Comparison of ENCODE assay signal across 17 mouse cellular contexts in genomic region chr11:5470055-5470454, GRCm38 (mm10). TPM values are rescaled to one million over a fixed set of nuclear protein-coding genes. Genes with fewer than 3 reads are reported as not detected.
DNase-seq lines count a peak whose midpoint lies in the region; ATAC-seq lines count a peak whose summit lies in the region.
"Had no signal": no experiment of that assay in that cellular context is flagged by ENCODE, and none has a peak within 500 bp of the region (broad histone marks: within the 10 kb centered on the region; RNA-seq: fewer than 3 reads in every experiment).

No protein-coding gene starts in this region.

- H3K36me3 ChIP-seq in midbrain, embryonic 14.5 days (ENCODE audit: control insufficient read depth, insufficient read depth, low read length), result no peaks in the 10 kb centered on the region
- H3K36me3 ChIP-seq in midbrain, embryonic 15.5 days (replicated peaks), result no peaks in the 10 kb centered on the region
- H3K36me3 ChIP-seq: limb, embryonic 12.5 days; liver, embryonic 15.5 days had no signal

- H3K27ac ChIP-seq in midbrain, embryonic 14.5 days (replicated peaks; ENCODE audit: low read depth, low read length), result no peak overlapping the region
- H3K27ac ChIP-seq in midbrain, embryonic 15.5 days, result no peak overlapping the region
- H3K27ac ChIP-seq: forebrain, embryonic 13.5 days; limb, embryonic 12.5 days; liver, embryonic 15.5 days had no signal

- H3K4me1 ChIP-seq in midbrain, embryonic 14.5 days (ENCODE audit: control insufficient read depth, insufficient read depth, low read length), result no peaks in the 10 kb centered on the region
- no peaks in the 10 kb centered on the region for H3K4me1 ChIP-seq in midbrain, embryonic 15.5 days
- H3K4me1 ChIP-seq: forebrain, embryonic 13.5 days; limb, embryonic 12.5 days; liver, embryonic 15.5 days had no signal

- peak; percentile 33 for DNase-seq in left cerebral cortex, postnatal 4 days
- DNase-seq in left cerebral cortex, adult 8-10 months (ENCODE audit: low spot score in 2 of 2), result no peak
- peak; percentile 24 for DNase-seq in midbrain, embryonic 14.5 days
- DNase-seq in NIH3T3 (ENCODE audit: low read depth), result peak; percentile 23
- peak; percentile 12 for DNase-seq in lung, postnatal 14 days
- no peak for DNase-seq in urinary bladder, postnatal 14 days (ENCODE audit: low spot score)
- DNase-seq: adrenal gland, postnatal 10 days; cerebellum, adult 9-11 months; gastrocnemius, postnatal 36 days; kidney, adult 9 months; kidney, postnatal 36 days; layer of hippocampus, adult 9-11 months; thymus, adult 2 months had no signal

- H3K9ac ChIP-seq in midbrain, embryonic 14.5 days (replicated peaks; ENCODE audit: low read length), result no peak overlapping the region
- H3K9ac ChIP-seq in midbrain, embryonic 15.5 days, result no peak overlapping the region
- H3K9ac ChIP-seq: forebrain, embryonic 13.5 days; limb, embryonic 12.5 days; liver, embryonic 15.5 days had no signal

- H3K4me2 ChIP-seq in midbrain, embryonic 14.5 days (ENCODE audit: low read length), result no peak overlapping the region
- H3K4me2 ChIP-seq in midbrain, embryonic 15.5 days, result no peak overlapping the region
- H3K4me2 ChIP-seq: forebrain, embryonic 13.5 days; limb, embryonic 12.5 days; liver, embryonic 15.5 days had no signal

- H3K9me3 ChIP-seq in midbrain, embryonic 14.5 days (ENCODE audit: control insufficient read depth, low read length), result no peaks in the 10 kb centered on the region
- no peaks in the 10 kb centered on the region for H3K9me3 ChIP-seq in midbrain, embryonic 15.5 days
- H3K9me3 ChIP-seq: forebrain, embryonic 13.5 days; limb, embryonic 12.5 days; liver, embryonic 15.5 days had no signal

- intact Hi-C loops in left cerebral cortex, postnatal 4 days (cut with DNase I), result loop anchor here (10.0 kb wide), 1 partner anchor 355 kb away; no protein-coding TSS in a partner anchor

- no peak overlapping the region for H3K4me3 ChIP-seq in midbrain, embryonic 14.5 days (replicated peaks; ENCODE audit: low read depth, low read length)
- no peak overlapping the region for H3K4me3 ChIP-seq in midbrain, embryonic 15.5 days
- H3K4me3 ChIP-seq: forebrain, embryonic 13.5 days; limb, embryonic 12.5 days; liver, embryonic 15.5 days had no signal

- 88% methylated on average over 3 of the region's 3 CpGs for WGBS in midbrain, embryonic 14.5 days
- 75% methylated on average over 3 of the region's 3 CpGs for WGBS in midbrain, embryonic 15.5 days

- no peak for ATAC-seq in midbrain, embryonic 14.5 days (ENCODE audit: low FRiP score, low TSS enrichment)
- ATAC-seq in midbrain, embryonic 15.5 days (replicated peaks), result no peak
- ATAC-seq: forebrain, embryonic 13.5 days had no signal

- no peaks in the 10 kb centered on the region for H3K27me3 ChIP-seq in midbrain, embryonic 14.5 days (ENCODE audit: control insufficient read depth, insufficient read depth, low read length)
- no peaks in the 10 kb centered on the region for H3K27me3 ChIP-seq in midbrain, embryonic 15.5 days (replicated peaks)
- H3K27me3 ChIP-seq: forebrain, embryonic 13.5 days; limb, embryonic 12.5 days; liver, embryonic 15.5 days had no signal

RNA-seq across cellular contexts. Expression of gene Znrf3, which starts 25.4 kb away (rescaled TPM):
- 10 to 100 TPM; 17.6 to 21.0 TPM for total RNA-seq in left cerebral cortex, postnatal 4 days (2021)
- 10 to 100 TPM; 19.3 to 22.0 (median 20.4) TPM for total RNA-seq in left cerebral cortex, adult 8-10 months (2022)
- polyA plus RNA-seq in midbrain, embryonic 14.5 days (2014; fragmentation: Nextera tagmentation; extraction: Ambion mirVana), result 7.2 and 7.8 TPM in 2 replicates
- polyA plus RNA-seq in midbrain, embryonic 15.5 days (2015; fragmentation: Nextera tagmentation; extraction: Ambion mirVana), result 7.1 and 7.8 TPM in 2 replicates

RNA-seq across cellular contexts. Expression of gene Xbp1, which starts 50.4 kb away (rescaled TPM):
- total RNA-seq in left cerebral cortex, postnatal 4 days (2021), result 100 to 1,000 TPM in 1 of 2 experiments, 10 to 100 TPM in 1; 91.7 to 110 TPM
- 10 to 100 TPM; 78.5 to 83.1 (median 80.7) TPM for total RNA-seq in left cerebral cortex, adult 8-10 months (2022)
- 130 and 138 TPM in 2 replicates for polyA plus RNA-seq in midbrain, embryonic 14.5 days (2014; fragmentation: Nextera tagmentation; extraction: Ambion mirVana)
- polyA plus RNA-seq in midbrain, embryonic 15.5 days (2015; fragmentation: Nextera tagmentation; extraction: Ambion mirVana), result 152 and 159 TPM in 2 replicates

Comparison
In these comparisons a context has a peak if more than half of its experiments do, and no peak if none do; other contexts are left out.
1. DNase-seq: peak in left cerebral cortex, postnatal 4 days (single experiment), midbrain, embryonic 14.5 days (single experiment), NIH3T3 (single experiment) and lung, postnatal 14 days (single experiment); none in left cerebral cortex, adult 8-10 months (0 of 2) and urinary bladder, postnatal 14 days (single experiment).